Mouse (Mus musculus) cerebellum, adult 2 months (tissue): Measurements from ENCODE around the gene Thnsl1.

Source experiments
- CTCF ChIP-seq: fragments of 200-500 bp; IDR thresholded peaks from 2 replicates; pipeline ENCODE4 v1.5.1; 2011; ENCODE audit warnings: low read depth, mild to moderate bottlenecking, control low read depth, low read length, moderate library complexity, borderline replicate concordance; ENCODE audit not compliant: insufficient read depth
- POLR2A ChIP-seq: fragments of 200-500 bp; IDR thresholded peaks from 2 replicates; pipeline ENCODE4 v1.6.1; 2011; ENCODE audit warnings: low read length, control low read depth, borderline replicate concordance; ENCODE audit not compliant: insufficient read depth

DNA sequence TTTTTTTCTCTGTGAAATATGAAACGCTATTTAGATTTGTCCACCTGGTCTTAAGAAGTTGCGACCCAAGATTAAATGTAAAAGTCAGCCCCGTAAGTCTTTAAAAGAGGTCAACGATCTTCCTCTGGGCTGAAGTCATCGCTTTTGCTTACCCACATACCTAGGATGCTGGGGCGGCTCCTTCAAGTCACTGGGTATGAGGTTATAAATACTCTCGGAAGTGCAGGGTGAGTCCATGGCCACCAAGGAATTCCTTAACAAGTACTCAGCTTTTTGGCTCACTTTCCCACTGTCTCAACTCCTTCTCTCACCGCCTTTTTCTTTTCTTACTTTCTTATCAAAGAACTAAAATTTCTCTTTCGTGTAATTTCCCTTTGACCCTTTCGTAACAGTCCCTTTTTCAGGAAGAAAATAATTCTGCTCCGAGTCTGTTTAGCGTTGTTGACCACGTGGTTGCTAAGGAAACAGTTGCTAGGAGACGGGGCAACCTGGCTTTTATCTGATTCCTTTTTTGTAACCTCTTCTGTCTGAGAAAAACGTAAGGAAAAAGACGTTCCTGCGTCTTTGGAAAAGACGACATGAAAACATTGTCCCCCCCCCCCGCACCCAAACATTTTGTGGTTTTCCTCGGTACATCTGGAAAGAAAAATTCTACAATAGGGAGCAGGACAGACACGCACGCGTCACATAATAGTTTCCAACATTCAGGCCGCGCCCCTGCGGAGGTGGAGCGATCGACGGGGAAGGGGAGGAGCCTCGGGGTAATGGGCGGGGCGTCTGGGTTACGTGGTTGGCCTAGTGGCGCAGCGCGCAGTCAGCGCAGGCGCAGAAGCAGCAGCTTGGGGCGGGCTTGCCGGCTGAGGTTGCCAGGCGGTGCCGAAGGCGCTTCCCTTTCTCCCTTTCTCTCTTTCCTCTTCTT, at the start of gene Thnsl1, which contains the start of gene Enkur:
- TF ChIP-seq POLR2A (peak; percentile 97), CTCF (no peak)
